Mouse (Mus musculus) embryonic facial prominence, embryonic 10.5 days (tissue): ENCODE measurements around the gene Gfer. TPM values are rescaled to one million over a fixed set of nuclear protein-coding genes. Genes with fewer than 3 reads are reported as not detected.
"Not testable (repeated sequence)": the region's sequence is repeated elsewhere in the genome, so short reads cannot be mapped to it uniquely, and the experiment has no call there.

Experiments
- DNase-seq: peaks from one replicate; pipeline ENCODE4 v3.0.0-alpha.2; 2017; ENCODE audit warnings: low spot score
- H3K27ac ChIP-seq: fragments of 300-500 bp; sonication (generic); replicated peaks from 2 replicates; pipeline ENCODE4 v1.5.1; 2016; ENCODE audit warnings: mild to moderate bottlenecking
- H3K27me3 ChIP-seq: fragments of 300-500 bp; sonication (generic); replicated peaks from 2 replicates; pipeline ENCODE4 v1.6.1; 2016; ENCODE audit warnings: low read depth, mild to moderate bottlenecking; ENCODE audit not compliant: poor library complexity, severe bottlenecking
- H3K36me3 ChIP-seq: fragments of 300-500 bp; sonication (generic); replicated peaks from 2 replicates; pipeline ENCODE4 v1.6.1; 2016; ENCODE audit warnings: mild to moderate bottlenecking, moderate library complexity
- H3K4me1 ChIP-seq: fragments of 300-500 bp; sonication (generic); 2 replicates; pipeline ENCODE4 v1.6.1; 2016
- H3K4me3 ChIP-seq: fragments of 300-500 bp; sonication (generic); 2 replicates; pipeline ENCODE4 v1.5.1; 2016; ENCODE audit warnings: mild to moderate bottlenecking, moderate library complexity
- H3K9me3 ChIP-seq: fragments of 300-500 bp; sonication (generic); 2 replicates; pipeline ENCODE4 v1.6.1; 2016; ENCODE audit warnings: mild to moderate bottlenecking
- WGBS: fragments of 180-500 bp; shearing (Covaris S2); methylation state at CpG from one replicate; pipeline ENCODE4 v1.1.7; 2016; 5-methylcytosine and 5-hydroxymethylcytosine counted together
- polyA plus RNA-seq: library from polyadenylated mRNA; unstranded; fragments of >200 nt; fragmentation: Nextera tagmentation; extraction: Ambion mirVana; gene quantifications from 2 replicates; pipeline ENCODE4 v1.2.1, GENCODE M21; 2016

Gene Gfer
- polyA plus RNA-seq, 1 experiment from 2014 or later = 52.3 TPM

DNA sequence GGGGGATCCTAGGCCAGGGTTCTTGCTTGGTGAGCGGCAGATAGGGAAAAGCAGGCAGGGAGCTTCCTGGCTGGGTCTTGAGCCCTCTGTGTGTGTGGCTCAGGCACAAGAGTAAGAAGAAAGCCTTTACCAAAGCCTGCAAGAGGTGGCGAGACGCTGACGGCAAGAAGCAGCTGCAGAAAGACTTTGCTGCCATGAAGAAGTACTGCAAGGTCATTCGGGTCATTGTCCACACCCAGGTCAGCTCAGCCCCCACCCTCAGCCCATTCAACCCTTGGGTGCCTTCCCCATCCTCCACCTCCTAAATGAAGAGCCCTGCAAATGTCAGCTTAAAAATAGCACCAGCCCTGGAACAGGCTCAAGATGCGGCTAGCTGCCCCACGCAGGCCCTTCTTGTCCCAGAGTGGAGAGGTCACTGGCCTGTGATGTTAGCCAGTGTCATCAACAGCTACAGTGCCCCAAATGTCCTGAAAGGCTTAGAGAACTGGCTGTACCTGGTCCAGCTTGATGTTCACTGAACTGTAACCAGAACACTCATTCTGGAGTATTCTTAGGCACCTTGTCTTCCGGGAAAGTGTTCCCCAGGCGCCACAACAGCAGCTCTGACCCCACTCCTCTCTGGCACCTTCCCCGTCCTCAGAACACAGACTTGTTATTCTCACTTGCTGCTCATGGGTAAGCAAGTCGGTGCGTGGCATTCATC, 36.4 kb upstream of the Gfer start:
- H3K27me3 ChIP-seq = peaks cover 15% of the 10 kb centered on the region; the same call in 1 of the 2 replicates
- no peak overlapping the region for H3K27ac ChIP-seq
- H3K36me3 ChIP-seq = no peaks in the 10 kb centered on the region
- peaks cover 19% of the 10 kb centered on the region for H3K4me1 ChIP-seq
- no peaks in the 10 kb centered on the region for H3K9me3 ChIP-seq
- DNase-seq = no peak
- no peak overlapping the region for H3K4me3 ChIP-seq
- WGBS = 81% methylated on average over 12 of the region's 12 CpGs

DNA sequence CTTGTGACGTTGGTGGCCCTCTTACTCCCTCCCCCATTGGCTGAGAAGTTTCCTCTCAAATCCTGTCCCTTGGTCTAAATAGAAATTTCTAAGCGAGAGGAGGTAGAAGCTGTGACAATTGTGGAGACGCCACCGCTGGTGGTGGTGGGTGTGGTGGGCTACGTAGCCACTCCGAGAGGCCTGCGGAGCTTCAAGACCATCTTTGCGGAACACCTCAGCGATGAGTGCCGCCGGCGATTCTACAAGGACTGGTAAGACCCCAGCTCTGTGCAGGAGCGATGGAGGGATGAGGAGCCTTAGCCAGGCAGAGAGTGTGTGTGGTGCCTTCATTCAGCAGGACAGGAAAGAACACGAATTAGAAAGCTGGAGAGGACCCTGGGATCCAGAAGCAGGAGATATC, 34.8 kb upstream of the Gfer start:
- 82% methylated on average over 14 of the region's 14 CpGs for WGBS
- Histone ChIP-seq H3K4me3 (no peak overlapping the region), H3K9me3 (no peaks in the 10 kb centered on the region), H3K27me3 (peaks cover 15% of the 10 kb centered on the region; the same call in 1 of the 2 replicates), H3K4me1 (peaks cover 3% of the 10 kb centered on the region), H3K27ac (no peak overlapping the region), H3K36me3 (no peaks in the 10 kb centered on the region)
- no peak for DNase-seq

DNA sequence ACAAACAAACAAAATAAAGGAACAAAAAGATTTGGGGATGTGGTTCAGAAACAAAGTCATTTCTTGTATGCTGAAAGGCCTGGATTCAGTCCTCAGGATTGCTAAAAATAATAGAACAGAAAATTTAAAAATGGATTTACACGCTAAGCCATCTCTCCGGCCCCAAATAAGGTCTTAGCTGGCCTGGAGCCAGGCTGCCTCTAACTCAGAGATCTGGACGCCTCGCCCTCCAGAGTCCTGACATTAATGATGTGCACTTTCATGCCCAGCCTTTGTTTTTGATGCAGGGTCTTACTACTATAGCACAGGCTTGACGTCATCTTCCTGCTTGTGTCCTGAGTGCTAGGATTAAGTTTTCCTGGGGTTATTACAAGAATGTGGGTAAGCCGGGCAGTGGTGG, 33.1 kb upstream of the Gfer start:
- DNase-seq = no peak
- Histone ChIP-seq H3K27ac (no peak overlapping the region), H3K9me3 (no peaks in the 10 kb centered on the region), H3K36me3 (no peaks in the 10 kb centered on the region), H3K4me3 (no peak overlapping the region), H3K27me3 (peaks cover 15% of the 10 kb centered on the region; the same call in 1 of the 2 replicates), H3K4me1 (peaks cover 5% of the 10 kb centered on the region)
- 90% methylated on average over 6 of the region's 6 CpGs for WGBS

DNA sequence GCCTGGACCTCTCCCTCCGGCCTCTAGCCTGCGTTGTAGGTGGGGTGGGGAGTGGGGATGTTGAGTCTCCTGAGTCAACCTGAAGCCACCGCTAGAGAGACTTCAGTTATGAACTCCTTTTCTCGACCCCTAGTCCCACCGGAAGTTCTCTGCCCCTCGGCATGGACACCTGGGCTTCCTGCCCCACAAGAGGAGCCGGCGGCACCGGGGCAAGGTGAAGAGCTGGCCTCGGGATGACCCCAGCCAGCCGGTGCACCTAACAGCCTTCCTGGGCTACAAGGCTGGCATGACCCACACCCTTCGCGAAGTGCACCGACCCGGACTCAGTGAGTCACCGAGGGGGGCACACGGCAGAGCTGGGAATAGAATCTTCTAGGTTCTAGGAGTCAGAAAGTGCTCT, 32.2 kb upstream of the Gfer start:
- peaks cover 12% of the 10 kb centered on the region for H3K4me1 ChIP-seq
- no peaks in the 10 kb centered on the region for H3K9me3 ChIP-seq
- no peak for DNase-seq
- no peak overlapping the region for H3K27ac ChIP-seq
- H3K4me3 ChIP-seq = no peak overlapping the region
- 0 out of 2 replicates have a peak, but pooled peaks cover 9% of the 10 kb centered on the region for H3K27me3 ChIP-seq
- 74% methylated on average over 17 of the region's 17 CpGs for WGBS
- no peaks in the 10 kb centered on the region for H3K36me3 ChIP-seq

DNA sequence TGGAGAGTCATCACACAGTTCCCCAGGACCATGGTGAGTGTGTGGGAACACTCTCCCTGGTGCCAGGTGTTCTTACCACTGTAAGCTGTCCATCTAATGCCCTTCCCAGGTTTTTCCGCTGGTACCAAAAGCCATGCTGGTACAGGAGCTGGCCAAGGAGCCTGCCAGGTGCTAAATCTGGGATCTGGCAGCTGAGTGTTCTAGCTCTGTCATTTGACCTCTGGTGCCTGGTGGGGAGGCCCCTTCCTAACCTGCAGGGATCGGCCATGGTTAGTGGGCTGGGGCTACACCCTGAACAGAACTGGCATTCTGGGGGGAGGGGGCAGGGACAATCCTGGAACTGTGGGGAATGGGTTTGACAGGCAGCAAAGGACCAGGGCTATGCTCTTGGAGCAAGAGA, 31.7 kb upstream of the Gfer start, which contains the start of gene Rpl3l:
TSS of gene Rpl3l (plus strand) at position 203 of the 400 bp plus-strand sequence.
- Histone ChIP-seq H3K27me3 (0 out of 2 replicates have a peak, but pooled peaks cover 8% of the 10 kb centered on the region), H3K27ac (no peak within 1 kb of the TSS), H3K4me3 (no peak within 1 kb of the TSS), H3K9me3 (no peaks in the 10 kb centered on the region), H3K4me1 (peaks cover 17% of the 10 kb centered on the region), H3K36me3 (peaks cover under 1% of the 10 kb centered on the region)
- WGBS = 74% methylated on average over 2 of the region's 2 CpGs
- no peak for DNase-seq

DNA sequence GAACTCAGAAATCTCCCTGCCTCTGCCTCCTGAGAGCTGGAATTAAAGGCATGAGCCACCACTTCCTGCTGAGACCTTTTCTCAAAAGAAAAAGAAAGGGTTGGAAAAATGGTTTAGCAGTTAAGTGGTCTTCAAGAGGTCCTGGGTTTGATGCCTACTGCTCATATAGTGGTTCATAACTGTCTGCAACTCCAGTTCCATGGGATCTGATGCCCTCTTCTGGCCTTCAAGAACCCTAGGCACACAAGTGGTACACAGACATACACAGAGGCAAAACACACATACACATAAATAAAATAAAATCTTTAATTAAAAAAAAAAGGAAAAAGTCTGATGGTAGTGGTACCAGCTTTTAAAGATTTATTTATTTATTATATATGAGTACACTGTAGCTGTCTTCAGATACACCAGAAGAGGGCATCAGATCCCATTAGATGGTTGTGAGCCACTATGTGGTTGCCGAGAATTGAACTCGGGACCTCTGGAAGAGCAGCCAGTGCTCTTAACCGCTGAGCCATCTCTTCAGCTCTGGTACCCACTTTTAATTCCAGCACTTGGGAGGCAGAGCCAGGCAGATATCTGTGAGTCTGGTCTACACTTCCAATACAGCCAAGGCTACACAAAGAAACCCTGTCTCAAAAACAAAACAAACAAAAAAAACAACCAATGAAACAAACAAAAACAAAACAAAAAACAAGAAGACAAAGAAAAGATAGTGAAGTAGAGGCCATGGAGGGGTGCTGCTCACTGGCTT, 29.9 kb upstream of the Gfer start:
- Histone ChIP-seq H3K27me3 (no peaks in the 10 kb centered on the region), H3K4me1 (peaks cover 32% of the 10 kb centered on the region), H3K4me3 (no peak overlapping the region), H3K36me3 (peaks cover 18% of the 10 kb centered on the region), H3K9me3 (no peaks in the 10 kb centered on the region), H3K27ac (no peak overlapping the region)
- no peak for DNase-seq
- 71% methylated on average over 3 of the region's 3 CpGs for WGBS

DNA sequence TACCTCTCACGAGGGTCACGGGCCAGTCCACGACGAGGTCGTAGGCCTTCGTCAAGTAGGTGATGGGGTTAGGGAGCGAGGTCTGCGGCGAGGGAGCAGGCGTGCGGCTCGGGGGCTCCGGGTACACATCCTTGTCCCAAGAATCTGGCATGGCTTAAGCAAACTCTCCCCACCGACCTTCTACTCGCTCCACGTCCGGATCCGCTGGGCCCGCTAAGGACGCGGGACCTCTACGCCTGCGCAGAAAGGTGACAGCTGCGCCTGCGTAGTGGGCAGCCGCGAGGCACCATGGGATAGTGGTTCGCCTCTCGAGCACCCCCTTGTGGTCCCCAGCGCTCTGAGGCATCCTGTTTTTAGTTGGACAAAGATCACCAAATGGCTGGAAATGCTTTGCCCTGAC, 28.2 kb upstream of the Gfer start, which contains the start of gene Ndufb10:
TSS of gene Ndufb10 (minus strand) at position 295 of the 400 bp plus-strand sequence.
- Histone ChIP-seq H3K27ac (peak within 1 kb of the TSS; percentile 86), H3K4me1 (peaks cover 32% of the 10 kb centered on the region), H3K4me3 (peak within 1 kb of the TSS; percentile 90), H3K9me3 (no peaks in the 10 kb centered on the region), H3K36me3 (peaks cover 22% of the 10 kb centered on the region), H3K27me3 (no peaks in the 10 kb centered on the region)
- peak; percentile 97 for DNase-seq
- WGBS = under 1% methylated on average over 30 of the region's 30 CpGs

DNA sequence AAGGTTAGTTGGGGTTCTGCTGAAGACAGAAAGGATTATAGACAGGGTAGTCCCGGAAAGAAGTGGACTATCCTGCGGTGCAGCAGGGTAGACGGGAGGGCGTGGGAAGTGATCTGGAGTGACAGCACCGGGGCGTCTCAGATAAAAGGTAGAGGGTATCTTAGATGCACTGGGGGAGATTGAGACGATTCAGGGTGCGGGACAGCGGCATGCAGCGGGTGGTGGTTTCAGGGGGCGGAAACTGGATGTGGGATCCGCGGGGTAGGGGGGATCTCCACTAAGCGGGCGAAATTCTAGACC, 27.9 kb upstream of the Gfer start:
- WGBS = under 1% methylated on average over 15 of the region's 15 CpGs
- H3K4me1 ChIP-seq = peaks cover 34% of the 10 kb centered on the region
- peak overlapping the region; percentile 90 for H3K4me3 ChIP-seq
- H3K36me3 ChIP-seq = peaks cover 22% of the 10 kb centered on the region
- H3K9me3 ChIP-seq = no peaks in the 10 kb centered on the region
- peak overlapping the region; percentile 86 for H3K27ac ChIP-seq
- DNase-seq = no peak
- H3K27me3 ChIP-seq = no peaks in the 10 kb centered on the region

DNA sequence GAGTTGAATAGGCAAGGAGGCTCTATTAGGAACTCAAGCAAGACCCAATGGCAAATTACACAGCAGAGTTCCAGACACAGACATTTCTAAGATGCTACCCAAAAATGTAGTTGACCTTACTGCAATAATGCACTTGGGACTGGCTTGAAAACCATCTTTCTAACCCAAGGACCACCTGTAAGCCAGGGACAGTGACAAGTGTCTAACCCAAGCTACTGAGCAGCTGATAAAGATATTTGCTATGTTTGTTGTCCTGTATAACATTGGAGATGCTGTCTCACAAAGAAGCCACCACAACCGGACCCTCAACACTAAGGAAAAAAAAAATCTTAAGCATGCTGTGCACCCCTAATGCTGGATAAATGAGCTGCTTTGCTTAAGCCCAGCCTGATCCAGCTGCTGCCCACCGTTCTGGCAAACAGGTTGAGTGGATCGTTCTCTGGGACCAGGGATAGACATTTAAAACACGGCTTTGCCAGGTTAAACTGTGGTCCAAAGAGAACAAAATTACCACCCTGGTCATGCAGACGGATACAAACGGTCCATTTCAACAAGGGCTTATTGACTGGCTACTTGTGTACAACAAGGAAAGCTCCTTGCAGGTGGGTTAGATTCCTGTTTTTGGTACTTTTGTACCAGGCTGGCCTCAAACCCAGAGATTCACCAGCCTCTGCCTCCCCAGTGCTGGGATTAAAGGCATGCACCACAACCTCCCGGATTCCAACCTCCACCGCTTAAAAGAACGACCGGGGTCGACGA, 27.3 kb upstream of the Gfer start:
- peak; percentile 25 for DNase-seq
- Histone ChIP-seq H3K9me3 (no peaks in the 10 kb centered on the region), H3K27me3 (no peaks in the 10 kb centered on the region), H3K36me3 (peaks cover 27% of the 10 kb centered on the region), H3K27ac (peak overlapping the region; percentile 86), H3K4me3 (peak overlapping the region; percentile 90), H3K4me1 (peaks cover 40% of the 10 kb centered on the region)
- WGBS = 6% methylated on average over 12 of the region's 12 CpGs

DNA sequence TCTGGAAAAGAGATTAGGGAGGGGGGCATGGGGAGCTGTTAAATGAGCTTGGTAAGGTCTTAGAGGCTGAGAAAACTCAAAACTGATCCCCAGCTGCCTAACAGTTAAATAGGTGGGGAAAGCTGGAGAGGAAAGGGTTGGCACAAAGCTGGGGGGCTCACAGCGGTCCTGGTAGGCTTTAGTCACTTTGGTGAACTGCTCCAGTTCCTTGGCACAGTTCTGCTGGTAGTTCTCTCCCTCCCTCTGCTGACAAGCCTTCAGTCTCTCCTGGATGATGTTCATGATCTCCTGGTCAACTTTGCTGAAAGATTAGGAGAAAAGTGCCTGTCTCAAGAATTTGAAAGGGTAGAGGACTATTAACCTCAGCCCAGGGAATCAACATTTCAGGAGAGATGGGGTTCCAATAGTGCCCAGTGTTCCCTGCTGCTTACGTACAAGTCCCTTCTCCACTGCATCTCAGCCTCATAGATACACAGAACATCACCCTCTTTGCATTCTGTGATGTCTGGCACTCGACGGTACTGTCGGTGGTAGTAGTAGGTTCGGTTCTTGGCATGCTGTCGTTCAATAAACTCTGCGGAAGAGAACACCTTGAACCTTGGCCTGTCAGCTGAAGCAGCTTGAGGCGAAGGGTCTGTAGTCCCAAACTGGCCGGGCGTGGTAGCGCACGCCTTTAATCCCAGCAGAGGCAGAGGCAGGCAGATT, 26.4 kb upstream of the Gfer start:
- H3K4me1 ChIP-seq = peaks cover 40% of the 10 kb centered on the region
- peak overlapping the region; percentile 90 for H3K4me3 ChIP-seq
- H3K27me3 ChIP-seq = no peaks in the 10 kb centered on the region
- DNase-seq = peak; percentile 36
- H3K27ac ChIP-seq = no peak overlapping the region
- peaks cover 36% of the 10 kb centered on the region for H3K36me3 ChIP-seq
- 31% methylated on average over 13 of the region's 13 CpGs for whole genome bisulfite sequencing
- no peaks in the 10 kb centered on the region for H3K9me3 ChIP-seq

DNA sequence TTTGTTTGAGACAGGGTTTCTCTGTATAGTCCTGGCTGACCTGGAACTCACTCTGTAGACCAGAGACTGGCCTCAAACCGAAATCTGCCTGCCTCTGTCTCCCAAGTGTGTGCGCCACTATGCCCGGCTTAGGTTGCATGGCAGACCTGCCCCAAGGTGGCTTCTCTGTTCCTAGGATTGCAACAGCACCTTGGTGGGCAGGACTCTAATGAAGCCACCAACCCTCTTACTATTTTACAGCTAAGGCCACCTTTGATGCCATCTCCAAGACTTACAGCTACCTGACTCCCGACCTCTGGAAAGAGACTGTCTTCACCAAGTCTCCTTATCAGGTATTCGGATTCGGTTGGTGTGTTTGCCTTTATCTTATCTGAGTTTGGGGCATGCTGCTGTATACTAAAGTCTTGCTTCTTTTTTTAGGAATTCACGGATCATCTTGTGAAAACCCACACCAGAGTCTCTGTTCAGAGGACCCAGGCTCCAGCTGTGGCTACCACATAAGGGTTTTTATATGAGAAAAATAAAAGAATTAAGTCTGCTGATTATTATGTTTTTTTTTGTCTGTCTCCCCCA, 25.5 kb upstream of the Gfer start:
- H3K9me3 ChIP-seq, H3K27me3 ChIP-seq, DNase-seq: not testable (repeated sequence)
- Histone ChIP-seq H3K4me1 (peaks cover 40% of the 10 kb centered on the region), H3K36me3 (peaks cover 45% of the 10 kb centered on the region), H3K4me3 (peak overlapping the region; percentile 90), H3K27ac (0 out of 2 replicates have a peak overlapping the region, but pooled peaks have one; percentile 40)
- 67% methylated on average over 7 of the region's 7 CpGs for WGBS

DNA sequence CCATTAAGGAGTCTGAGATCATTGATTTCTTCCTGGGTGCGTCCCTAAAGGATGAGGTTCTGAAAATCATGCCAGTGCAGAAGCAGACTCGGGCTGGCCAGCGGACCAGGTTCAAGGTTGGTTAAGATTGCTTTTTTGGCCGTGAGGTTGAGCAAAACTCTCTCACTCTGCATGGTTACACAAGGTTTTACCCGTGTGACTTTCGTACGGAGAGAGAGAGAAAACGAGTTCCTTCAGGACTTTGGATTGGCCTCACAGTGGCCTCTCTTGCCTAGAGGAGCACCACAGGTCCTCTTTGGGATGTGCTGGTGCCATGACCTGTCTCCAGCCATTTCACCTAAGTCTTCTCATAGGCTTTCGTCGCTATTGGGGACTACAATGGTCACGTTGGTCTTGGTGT, 24.7 kb upstream of the Gfer start:
- Histone ChIP-seq H3K27ac (peak overlapping the region; percentile 94), H3K36me3 (peaks cover 54% of the 10 kb centered on the region), H3K4me3 (peak overlapping the region; percentile 90), H3K4me1 (peaks cover 40% of the 10 kb centered on the region)
- 2% methylated on average over 11 of the region's 11 CpGs for WGBS
- not testable (repeated sequence) for H3K27me3 ChIP-seq, H3K9me3 ChIP-seq, DNase-seq
